Mouse (Mus musculus) forebrain, embryonic 14.5 days (tissue): ENCODE results near the gene Sdhaf4. TPM values are rescaled to one million over a fixed set of nuclear protein-coding genes. Genes with fewer than 3 reads are reported as not detected.

ENCODE experiments used
- ATAC-seq: fragments of 200-750 bp; cut with Nextera tagmentation; 2 replicates; pipeline ENCODE4 v1.8.0; 2017; ENCODE audit warnings: mild to moderate bottlenecking, moderate library complexity
- DNase-seq: peaks from one replicate; pipeline ENCODE4 v3.0.0-alpha.2; 2015; ENCODE audit warnings: low spot score
- H3K27ac ChIP-seq: fragments of 300-500 bp; sonication (generic); 2 replicates; pipeline ENCODE4 v1.5.1; 2014; ENCODE audit warnings: low read depth, mild to moderate bottlenecking, control low read depth, low read length, moderate library complexity
- H3K27me3 ChIP-seq: fragments of 300-500 bp; sonication (generic); replicated peaks from 2 replicates; pipeline ENCODE4 v1.6.1; 2014; ENCODE audit warnings: low read length, control low read depth, mixed read lengths; ENCODE audit not compliant: control insufficient read depth, insufficient read depth
- H3K36me3 ChIP-seq: fragments of 300-500 bp; sonication (generic); 2 replicates; pipeline ENCODE4 v1.6.1; 2014; ENCODE audit warnings: low read length, control low read depth; ENCODE audit not compliant: control insufficient read depth, insufficient read depth
- H3K4me1 ChIP-seq: fragments of 300-500 bp; sonication (generic); 2 replicates; pipeline ENCODE4 v1.6.1; 2014; ENCODE audit warnings: antibody characterized with exemption, low read length, control low read depth; ENCODE audit not compliant: control insufficient read depth, insufficient read depth
- H3K4me2 ChIP-seq: fragments of 300-500 bp; sonication (generic); 2 replicates; pipeline ENCODE4 v1.6.1; 2014; ENCODE audit warnings: mild to moderate bottlenecking, control low read depth, low read length
- H3K4me3 ChIP-seq: fragments of 300-500 bp; sonication (generic); 2 replicates; pipeline ENCODE4 v1.5.1; 2014; ENCODE audit warnings: low read depth, low read length, control low read depth
- H3K9ac ChIP-seq: fragments of 300-500 bp; sonication (generic); 2 replicates; pipeline ENCODE4 v1.6.1; 2014; ENCODE audit warnings: mild to moderate bottlenecking, low read length, control low read depth, moderate library complexity
- H3K9me3 ChIP-seq: fragments of 300-500 bp; sonication (generic); replicated peaks from 2 replicates; pipeline ENCODE4 v1.6.1; 2016; ENCODE audit warnings: low read length, control low read depth, mixed read lengths; ENCODE audit not compliant: control insufficient read depth
- WGBS: fragments of 180-500 bp; shearing (Covaris S2); extraction: QIAGEN DNeasy Blood & Tissue Kit; methylation state at CpG from one replicate; pipeline ENCODE4 v1.1.7; 2014; 5-methylcytosine and 5-hydroxymethylcytosine counted together
- polyA plus RNA-seq: library from polyadenylated mRNA; unstranded; fragments of >200 nt; fragmentation: Nextera tagmentation; extraction: Ambion mirVana; gene quantifications from 2 replicates; pipeline ENCODE4 v1.2.1, GENCODE M21; 2014

Sdhaf4 gene
- polyA plus RNA-seq, 1 experiment from 2014 or later: 147 TPM

- ATAC-seq (no peak), DNase-seq (no peak)
- Histone ChIP-seq H3K4me1 (no peaks in the 10 kb centered on the region), H3K36me3 (no peaks in the 10 kb centered on the region), H3K4me3 (no peak overlapping the region), H3K9ac (no peak overlapping the region), H3K9me3 (no peaks in the 10 kb centered on the region), H3K27ac (no peak overlapping the region), H3K4me2 (no peak overlapping the region), H3K27me3 (no peaks in the 10 kb centered on the region)
- 91% methylated on average over 1 of the region's 1 CpGs for WGBS
Measured at GRCm38 (mm10) chr1:23966226-23966625, 39.2 kb downstream of the Sdhaf4 start.

DNA sequence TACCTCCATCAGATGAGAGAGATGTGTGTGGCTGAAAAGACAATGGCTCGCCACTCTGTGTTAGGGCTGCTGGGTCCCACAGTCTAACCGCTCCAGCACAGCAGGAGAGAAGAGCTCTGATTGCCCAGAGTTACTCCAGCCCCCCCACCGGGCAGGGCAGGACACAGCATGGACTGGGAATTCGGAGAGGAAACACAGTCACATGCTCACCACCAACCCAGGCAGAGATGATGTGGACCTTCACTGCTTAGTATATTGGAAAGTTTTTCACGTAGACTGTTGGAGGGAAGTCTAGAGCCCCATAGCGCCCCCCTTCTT lies 46.1 kb downstream of the Sdhaf4 start:
- no peaks in the 10 kb centered on the region for H3K36me3 ChIP-seq
- no peak for DNase-seq
- H3K27ac ChIP-seq: no peak overlapping the region
- H3K27me3 ChIP-seq: no peaks in the 10 kb centered on the region
- 14% methylated on average over 6 of the region's 6 CpGs for WGBS
- no peak overlapping the region for H3K9ac ChIP-seq
- no peak for ATAC-seq
- no peaks in the 10 kb centered on the region for H3K9me3 ChIP-seq
- no peak overlapping the region for H3K4me3 ChIP-seq
- peak overlapping the region; percentile 6 for H3K4me2 ChIP-seq
- H3K4me1 ChIP-seq: no peaks in the 10 kb centered on the region

DNA sequence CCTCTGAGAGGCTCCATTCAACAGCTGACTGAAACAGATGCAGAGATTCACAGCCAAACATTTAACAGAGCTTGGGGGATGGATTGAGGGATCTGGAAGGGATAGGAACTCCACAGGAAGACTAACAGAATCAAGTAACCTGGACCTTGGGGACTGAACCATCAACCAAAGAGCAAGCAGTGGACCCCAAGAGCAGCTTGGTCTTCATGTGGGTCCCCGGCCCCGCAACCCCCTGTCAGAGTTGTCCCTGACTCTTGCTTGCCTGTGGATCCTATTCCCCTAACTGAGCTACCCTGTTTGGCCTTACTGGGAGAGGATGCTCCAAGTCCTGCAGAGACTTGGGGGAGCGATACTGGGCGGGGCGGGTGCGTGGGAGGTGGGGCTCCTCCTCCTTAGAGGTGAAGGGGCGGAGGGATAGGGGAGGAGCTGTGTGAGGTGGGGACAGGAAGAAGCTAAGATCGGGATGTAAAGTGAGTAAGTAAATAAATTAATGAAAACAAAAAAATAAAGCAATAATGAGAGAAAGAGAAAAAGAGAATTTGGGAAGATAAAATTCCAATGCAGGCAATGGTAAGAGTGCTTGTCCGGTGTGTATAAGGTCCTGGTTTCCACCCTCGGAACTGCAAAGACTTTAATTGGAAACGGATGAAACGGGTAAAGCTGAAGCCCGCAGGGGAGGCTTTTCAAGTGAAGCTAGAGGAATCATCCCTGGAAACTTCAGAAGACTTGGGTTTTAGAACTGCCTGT lies 46.6 kb downstream of the Sdhaf4 start:
- Histone ChIP-seq H3K27ac (no peak overlapping the region), H3K4me2 (peak overlapping the region; percentile 6), H3K4me1 (no peaks in the 10 kb centered on the region), H3K36me3 (no peaks in the 10 kb centered on the region), H3K9ac (no peak overlapping the region), H3K9me3 (no peaks in the 10 kb centered on the region), H3K4me3 (no peak overlapping the region), H3K27me3 (no peaks in the 10 kb centered on the region)
- 13% methylated on average over 13 of the region's 13 CpGs for whole genome bisulfite sequencing
- ATAC-seq: peak; percentile 52; the same call in 1 of the 2 replicates
- DNase-seq: no peak

- DNase-seq (no peak), ATAC-seq (no peak)
- Histone ChIP-seq H3K4me2 (no peak overlapping the region), H3K27me3 (no peaks in the 10 kb centered on the region), H3K9ac (no peak overlapping the region), H3K4me1 (no peaks in the 10 kb centered on the region), H3K4me3 (no peak overlapping the region), H3K9me3 (no peaks in the 10 kb centered on the region), H3K27ac (no peak overlapping the region), H3K36me3 (no peaks in the 10 kb centered on the region)
- 88% methylated on average over 6 of the region's 6 CpGs for WGBS
Measured at GRCm38 (mm10) chr1:23958101-23958500, 47.4 kb downstream of the Sdhaf4 start.

- WGBS: 93% methylated on average over 4 of the region's 4 CpGs
- Histone ChIP-seq H3K4me3 (no peak overlapping the region), H3K27ac (no peak overlapping the region), H3K36me3 (no peaks in the 10 kb centered on the region), H3K9me3 (no peaks in the 10 kb centered on the region), H3K4me1 (no peaks in the 10 kb centered on the region), H3K4me2 (no peak overlapping the region), H3K9ac (no peak overlapping the region), H3K27me3 (no peaks in the 10 kb centered on the region)
- DNase-seq (no peak), ATAC-seq (no peak)
Measured at GRCm38 (mm10) chr1:23955539-23955938, 49.9 kb downstream of the Sdhaf4 start.

DNA sequence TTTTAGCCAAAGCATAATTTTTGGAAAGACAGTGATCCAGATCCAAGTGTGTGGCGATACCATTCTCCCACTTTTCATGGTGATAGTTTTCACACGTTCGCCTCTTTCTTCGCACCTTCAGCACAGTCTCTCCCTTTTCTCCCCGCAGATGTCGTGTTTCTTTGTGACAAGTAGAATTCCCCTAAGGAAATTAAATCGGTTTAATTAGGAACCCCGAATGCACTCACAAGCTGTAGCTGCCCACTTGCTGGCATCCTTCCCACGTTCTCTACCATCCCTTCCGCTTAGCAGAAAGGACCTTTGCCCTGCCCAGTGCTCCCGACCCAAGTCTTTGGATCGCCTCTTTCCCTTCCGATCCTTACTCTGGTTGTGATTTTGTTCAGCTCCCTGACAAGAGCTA lies 51.5 kb downstream of the Sdhaf4 start:
- Histone ChIP-seq H3K4me2 (no peak overlapping the region), H3K36me3 (no peaks in the 10 kb centered on the region), H3K4me1 (no peaks in the 10 kb centered on the region), H3K27ac (no peak overlapping the region), H3K27me3 (no peaks in the 10 kb centered on the region), H3K9me3 (no peaks in the 10 kb centered on the region), H3K4me3 (no peak overlapping the region), H3K9ac (no peak overlapping the region)
- DNase-seq (peak; percentile 51), ATAC-seq (no peak; the same call in 1 of the 2 replicates)
- 59% methylated on average over 13 of the region's 13 CpGs for WGBS

- H3K4me2 ChIP-seq: peak overlapping the region; percentile 12; the same call in 1 of the 2 replicates
- DNase-seq (no peak), ATAC-seq (peak; percentile 48; the same call in 1 of the 2 replicates)
- H3K27me3 ChIP-seq: no peaks in the 10 kb centered on the region
- H3K9ac ChIP-seq: no peak overlapping the region
- WGBS: 38% methylated on average over 15 of the region's 15 CpGs
- H3K4me1 ChIP-seq: no peaks in the 10 kb centered on the region; the same call in 1 of the 2 replicates
- no peak overlapping the region for H3K4me3 ChIP-seq
- H3K36me3 ChIP-seq: no peaks in the 10 kb centered on the region
- H3K9me3 ChIP-seq: no peaks in the 10 kb centered on the region
- H3K27ac ChIP-seq: no peak overlapping the region
Measured at GRCm38 (mm10) chr1:23948778-23949699, 56.4 kb downstream of the Sdhaf4 start.

GRCm38 (mm10) chr1:23948290-23948689 lies 57.2 kb downstream of the Sdhaf4 start:
- Histone ChIP-seq H3K36me3 (no peaks in the 10 kb centered on the region), H3K4me2 (0 out of 2 replicates have a peak overlapping the region, but pooled peaks have one; percentile 12), H3K4me3 (no peak overlapping the region), H3K9ac (no peak overlapping the region), H3K27me3 (no peaks in the 10 kb centered on the region), H3K9me3 (no peaks in the 10 kb centered on the region), H3K27ac (no peak overlapping the region), H3K4me1 (no peaks in the 10 kb centered on the region; the same call in 1 of the 2 replicates)
- 0 out of 2 replicates have a peak, but pooled peaks have one; percentile 7 for ATAC-seq
- peak; percentile 44 for DNase-seq
- 16% methylated on average over 7 of the region's 7 CpGs for WGBS
